Mouse (Mus musculus) olfactory bulb, adult 2 months (tissue): ENCODE data around the gene Adar.

ENCODE experiments used
- CTCF ChIP-seq: fragments of 200-500 bp; IDR thresholded peaks from 2 replicates; pipeline ENCODE4 v1.5.1; 2012; ENCODE audit warnings: low read depth, mild to moderate bottlenecking, low read length, moderate library complexity; ENCODE audit not compliant: insufficient read depth
- POLR2A ChIP-seq: fragments of 200-500 bp; IDR thresholded peaks from 2 replicates; pipeline ENCODE4 v1.6.1; 2012; ENCODE audit warnings: mild to moderate bottlenecking, low read depth, low read length, moderate library complexity; ENCODE audit not compliant: insufficient read depth

- TF ChIP-seq POLR2A (no peak), CTCF (no peak)
These were observed 74.0 kb downstream of the Adar start for GRCm38 (mm10) chr3:89788680-89789352.
